Mouse (Mus musculus): ENCODE measurements at regions not wholly inside any gene's neighbourhood (a gene's known extent, or its start where the extent isn't known, plus 50 kb on each side); places are given as distances from the start of the nearest gene placed in this dataset.
"Not testable (repeated sequence)": the region's sequence is repeated elsewhere in the genome, so short reads cannot be mapped to it uniquely, and the experiment has no call there.

- H3K36me3 ChIP-seq (ENCODE audit: control insufficient read depth, insufficient read depth, low read length); H3K9ac ChIP-seq (ENCODE audit: low read depth, low read length); H3K4me3 ChIP-seq (ENCODE audit: low read depth, low read length); H3K27me3 ChIP-seq (ENCODE audit: control insufficient read depth, insufficient read depth, low read depth, low read length); H3K27ac ChIP-seq (ENCODE audit: low read length); H3K9me3 ChIP-seq (replicated peaks; ENCODE audit: control insufficient read depth, low read length, poor library complexity, severe bottlenecking); ATAC-seq; H3K4me1 ChIP-seq (ENCODE audit: control insufficient read depth, insufficient read depth, low read length); H3K4me2 ChIP-seq (ENCODE audit: low read length): not testable (repeated sequence)
- WGBS: 3% methylated on average over 2 of the region's 2 CpGs
Measured at GRCm38 (mm10) chr6:31038445-31038844, 79.6 kb upstream of the Klf14 start.

DNA sequence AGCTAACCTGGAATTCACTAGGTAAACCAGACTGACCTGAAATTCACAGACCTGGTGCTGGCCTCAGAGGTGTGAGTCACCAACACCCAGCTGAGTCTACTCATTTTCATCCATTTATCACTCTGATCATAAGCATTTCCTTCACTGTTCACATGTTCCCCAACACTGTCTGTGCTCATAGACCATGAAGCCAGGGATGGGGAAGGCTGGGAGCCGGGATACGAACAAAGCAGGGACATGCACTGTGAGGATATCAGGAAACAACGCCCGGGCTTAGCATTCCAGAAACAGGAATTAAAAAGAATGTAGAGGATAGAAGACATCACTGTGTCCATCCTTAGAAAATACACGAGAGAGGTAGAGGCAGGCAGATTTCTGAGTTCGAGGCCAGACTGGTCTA, 80.6 kb upstream of the Klf14 start:
- no peaks in the 10 kb centered on the region for H3K9me3 ChIP-seq (replicated peaks; ENCODE audit: control insufficient read depth, low read length, poor library complexity, severe bottlenecking)
- H3K27ac ChIP-seq (ENCODE audit: low read length): no peak overlapping the region
- no peak overlapping the region for H3K9ac ChIP-seq (ENCODE audit: low read depth, low read length)
- H3K27me3 ChIP-seq (ENCODE audit: control insufficient read depth, insufficient read depth, low read depth, low read length): no peaks in the 10 kb centered on the region
- no peak overlapping the region for H3K4me3 ChIP-seq (ENCODE audit: low read depth, low read length)
- no peak for ATAC-seq
- WGBS: 80% methylated on average over 6 of the region's 6 CpGs
- H3K36me3 ChIP-seq (ENCODE audit: control insufficient read depth, insufficient read depth, low read length): no peaks in the 10 kb centered on the region
- H3K4me1 ChIP-seq (ENCODE audit: control insufficient read depth, insufficient read depth, low read length): no peaks in the 10 kb centered on the region
- no peak overlapping the region for H3K4me2 ChIP-seq (ENCODE audit: low read length)

DNA sequence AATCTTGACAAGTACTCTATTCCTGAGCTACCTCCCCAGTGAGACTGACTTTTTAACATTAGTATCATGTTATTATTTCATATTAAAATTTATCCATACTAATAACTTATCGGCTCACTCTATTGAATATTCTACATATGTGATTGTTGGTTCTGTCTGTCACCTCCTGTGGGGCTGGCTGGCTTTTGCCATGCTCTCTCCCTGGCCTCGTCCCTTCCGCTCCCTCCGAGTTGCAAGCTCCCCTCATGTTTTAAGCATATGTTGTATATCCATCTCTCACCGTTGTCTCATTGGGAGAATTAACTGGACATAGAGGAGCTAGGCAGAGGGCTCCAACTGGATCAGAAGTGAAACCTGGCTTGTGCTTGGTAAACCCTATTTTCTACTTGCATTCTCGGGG, 81.9 kb upstream of the Klf14 start:
- 83% methylated on average over 6 of the region's 6 CpGs for WGBS

DNA sequence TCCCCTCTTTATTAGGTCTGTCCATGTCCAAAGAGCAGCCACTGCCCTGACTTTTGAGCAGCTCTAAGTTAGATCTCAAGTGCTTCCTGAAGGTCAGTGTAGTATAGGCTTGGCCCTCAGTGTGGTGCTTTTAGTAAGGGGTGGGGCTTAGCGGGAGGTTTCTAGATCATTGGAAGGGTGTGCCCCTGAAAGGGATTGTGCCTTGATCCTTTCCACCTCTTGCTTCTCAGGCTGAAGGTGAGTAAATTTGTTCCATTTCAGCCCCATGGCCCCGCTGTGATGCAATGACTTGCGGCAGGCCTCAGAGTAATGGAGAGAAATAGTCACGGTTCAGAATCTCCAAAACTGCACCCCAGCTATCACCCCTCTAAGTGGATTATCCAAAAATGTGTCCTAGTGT, 84.5 kb upstream of the Klf14 start:
- Histone ChIP-seq H3K36me3 (ENCODE audit: control insufficient read depth, insufficient read depth, low read length) (no peaks in the 10 kb centered on the region), H3K4me2 (ENCODE audit: low read length) (no peak overlapping the region), H3K9ac (ENCODE audit: low read depth, low read length) (no peak overlapping the region), H3K4me1 (ENCODE audit: control insufficient read depth, insufficient read depth, low read length) (no peaks in the 10 kb centered on the region), H3K9me3 (replicated peaks; ENCODE audit: control insufficient read depth, low read length, poor library complexity, severe bottlenecking) (no peaks in the 10 kb centered on the region), H3K4me3 (ENCODE audit: low read depth, low read length) (no peak overlapping the region), H3K27ac (ENCODE audit: low read length) (no peak overlapping the region), H3K27me3 (ENCODE audit: control insufficient read depth, insufficient read depth, low read depth, low read length) (no peaks in the 10 kb centered on the region)
- ATAC-seq: no peak
- WGBS: 91% methylated on average over 4 of the region's 4 CpGs

More for the DNA sequence above, 81.9 kb upstream of the Klf14 start:
- no peaks in the 10 kb centered on the region for H3K4me1 ChIP-seq (ENCODE audit: control insufficient read depth, insufficient read depth, low read length)
- no peak for ATAC-seq
- no peaks in the 10 kb centered on the region for H3K27me3 ChIP-seq (ENCODE audit: control insufficient read depth, insufficient read depth, low read depth, low read length)
- no peaks in the 10 kb centered on the region for H3K36me3 ChIP-seq (ENCODE audit: control insufficient read depth, insufficient read depth, low read length)
- H3K4me2 ChIP-seq (ENCODE audit: low read length): no peak overlapping the region
- no peak overlapping the region for H3K9ac ChIP-seq (ENCODE audit: low read depth, low read length)
- H3K27ac ChIP-seq (ENCODE audit: low read length): no peak overlapping the region
- no peaks in the 10 kb centered on the region for H3K9me3 ChIP-seq (replicated peaks; ENCODE audit: control insufficient read depth, low read length, poor library complexity, severe bottlenecking)
- H3K4me3 ChIP-seq (ENCODE audit: low read depth, low read length): no peak overlapping the region

DNA sequence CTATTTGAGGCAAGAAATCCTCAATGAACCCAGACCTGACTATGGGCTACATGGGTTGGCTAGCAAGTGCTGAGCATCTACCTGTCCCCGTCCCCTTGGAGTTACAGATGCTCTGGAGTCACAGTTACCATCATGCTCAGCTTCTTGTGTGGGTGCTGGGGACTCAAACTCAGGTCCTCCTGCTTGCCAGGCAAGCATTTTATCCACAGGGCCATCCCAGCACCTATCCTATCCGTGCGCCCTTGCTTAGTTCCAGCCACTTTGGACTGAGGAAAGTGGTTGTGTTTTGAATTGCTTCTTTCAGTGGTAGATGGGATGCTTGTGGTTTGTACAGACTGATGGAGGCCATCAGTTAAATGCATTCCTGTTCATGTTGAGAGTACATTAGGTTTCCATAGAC, 85.0 kb upstream of the Klf14 start:
- H3K9me3 ChIP-seq (replicated peaks; ENCODE audit: control insufficient read depth, low read length, poor library complexity, severe bottlenecking): no peaks in the 10 kb centered on the region
- no peak overlapping the region for H3K4me3 ChIP-seq (ENCODE audit: low read depth, low read length)
- no peak overlapping the region for H3K27ac ChIP-seq (ENCODE audit: low read length)
- H3K36me3 ChIP-seq (ENCODE audit: control insufficient read depth, insufficient read depth, low read length): no peaks in the 10 kb centered on the region
- WGBS: 93% methylated on average over 3 of the region's 3 CpGs
- no peaks in the 10 kb centered on the region for H3K4me1 ChIP-seq (ENCODE audit: control insufficient read depth, insufficient read depth, low read length)
- no peak for ATAC-seq
- H3K27me3 ChIP-seq (ENCODE audit: control insufficient read depth, insufficient read depth, low read depth, low read length): no peaks in the 10 kb centered on the region
- no peak overlapping the region for H3K9ac ChIP-seq (ENCODE audit: low read depth, low read length)
- H3K4me2 ChIP-seq (ENCODE audit: low read length): no peak overlapping the region

- H3K4me2 ChIP-seq (ENCODE audit: low read length): no peak overlapping the region
- no peak for ATAC-seq
- 59% methylated on average over 3 of the region's 3 CpGs for WGBS
- H3K9ac ChIP-seq (ENCODE audit: low read depth, low read length): no peak overlapping the region
- no peaks in the 10 kb centered on the region for H3K36me3 ChIP-seq (ENCODE audit: control insufficient read depth, insufficient read depth, low read length)
- H3K9me3 ChIP-seq (replicated peaks; ENCODE audit: control insufficient read depth, low read length, poor library complexity, severe bottlenecking): no peaks in the 10 kb centered on the region
- H3K4me1 ChIP-seq (ENCODE audit: control insufficient read depth, insufficient read depth, low read length): no peaks in the 10 kb centered on the region
- no peaks in the 10 kb centered on the region for H3K27me3 ChIP-seq (ENCODE audit: control insufficient read depth, insufficient read depth, low read depth, low read length)
- H3K27ac ChIP-seq (ENCODE audit: low read length): no peak overlapping the region
- H3K4me3 ChIP-seq (ENCODE audit: low read depth, low read length): no peak overlapping the region
Measured at GRCm38 (mm10) chr6:31046197-31046596, 87.3 kb upstream of the Klf14 start.

DNA sequence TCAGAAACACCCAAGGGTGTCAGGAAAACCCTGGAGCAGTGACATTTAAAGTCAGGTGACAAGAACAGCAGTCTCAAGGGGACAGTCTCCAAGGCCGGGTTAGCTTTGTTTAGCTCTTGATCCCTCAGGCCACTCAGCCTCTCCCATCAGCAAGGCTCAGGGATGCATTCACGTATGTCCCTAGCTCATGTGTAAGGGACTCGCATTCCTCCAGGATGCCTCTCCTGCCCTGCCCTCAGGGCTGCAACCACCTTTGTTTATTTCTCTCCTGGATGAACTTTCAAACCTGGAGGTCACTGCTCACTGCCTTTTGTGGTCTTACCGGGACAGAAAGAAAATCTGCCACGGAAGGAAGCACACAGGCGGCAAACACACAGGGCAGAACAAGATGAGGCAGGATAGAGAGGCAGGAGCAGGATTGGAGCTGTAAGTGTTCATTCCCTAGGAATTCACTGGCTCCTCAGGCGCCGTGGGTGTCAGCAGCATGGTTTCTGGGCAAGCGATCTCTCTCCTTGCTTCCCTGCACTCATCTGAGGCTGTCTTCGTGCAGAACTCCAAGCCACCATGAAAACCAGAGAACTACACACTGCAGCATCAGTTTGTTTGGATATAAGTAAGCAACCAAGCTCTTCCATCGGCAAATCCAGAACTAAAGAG, 90.2 kb upstream of the Klf14 start:
- Histone ChIP-seq H3K27me3 (ENCODE audit: control insufficient read depth, insufficient read depth, low read depth, low read length) (no peaks in the 10 kb centered on the region), H3K27ac (ENCODE audit: low read length) (no peak overlapping the region), H3K4me3 (ENCODE audit: low read depth, low read length) (no peak overlapping the region), H3K36me3 (ENCODE audit: control insufficient read depth, insufficient read depth, low read length) (no peaks in the 10 kb centered on the region), H3K4me1 (ENCODE audit: control insufficient read depth, insufficient read depth, low read length) (no peaks in the 10 kb centered on the region), H3K4me2 (ENCODE audit: low read length) (no peak overlapping the region), H3K9me3 (replicated peaks; ENCODE audit: control insufficient read depth, low read length, poor library complexity, severe bottlenecking) (no peaks in the 10 kb centered on the region), H3K9ac (ENCODE audit: low read depth, low read length) (no peak overlapping the region)
- 71% methylated on average over 11 of the region's 11 CpGs for WGBS
- ATAC-seq: no peak

GRCm38 (mm10) chr6:31050831-31051230, 92.0 kb upstream of the Klf14 start:
- H3K27me3 ChIP-seq (ENCODE audit: control insufficient read depth, insufficient read depth, low read depth, low read length): no peaks in the 10 kb centered on the region
- ATAC-seq: no peak
- no peak overlapping the region for H3K27ac ChIP-seq (ENCODE audit: low read length)
- H3K36me3 ChIP-seq (ENCODE audit: control insufficient read depth, insufficient read depth, low read length): no peaks in the 10 kb centered on the region
- no peaks in the 10 kb centered on the region for H3K9me3 ChIP-seq (replicated peaks; ENCODE audit: control insufficient read depth, low read length, poor library complexity, severe bottlenecking)
- no peak overlapping the region for H3K4me2 ChIP-seq (ENCODE audit: low read length)
- no peak overlapping the region for H3K9ac ChIP-seq (ENCODE audit: low read depth, low read length)
- 69% methylated on average over 5 of the region's 5 CpGs for WGBS
- no peaks in the 10 kb centered on the region for H3K4me1 ChIP-seq (ENCODE audit: control insufficient read depth, insufficient read depth, low read length)
- no peak overlapping the region for H3K4me3 ChIP-seq (ENCODE audit: low read depth, low read length)

DNA sequence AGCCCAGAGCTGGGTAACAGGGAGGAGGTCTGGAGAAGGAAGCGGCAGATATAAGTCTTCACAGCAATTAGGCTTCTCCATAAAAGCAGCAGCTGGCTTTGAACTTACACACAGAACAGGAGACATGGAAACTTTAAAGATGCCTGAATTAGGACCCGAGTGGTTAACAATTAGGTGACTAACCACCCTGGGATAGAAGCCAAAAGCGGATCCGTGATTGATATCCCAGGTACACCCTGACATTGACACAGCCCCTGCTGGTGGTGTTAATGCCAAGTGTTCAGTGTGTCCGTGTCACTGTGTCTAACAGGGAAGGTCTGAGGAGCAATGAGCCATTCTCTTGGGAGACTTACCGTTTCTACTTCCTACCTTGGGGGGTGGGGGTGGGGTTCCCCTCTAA, 92.9 kb upstream of the Klf14 start:
- Histone ChIP-seq H3K4me1 (ENCODE audit: control insufficient read depth, insufficient read depth, low read length) (0 out of 2 replicates have a peak, but pooled peaks cover 2% of the 10 kb centered on the region), H3K4me2 (ENCODE audit: low read length) (no peak overlapping the region), H3K27ac (ENCODE audit: low read length) (no peak overlapping the region), H3K36me3 (ENCODE audit: control insufficient read depth, insufficient read depth, low read length) (no peaks in the 10 kb centered on the region), H3K4me3 (ENCODE audit: low read depth, low read length) (no peak overlapping the region), H3K9ac (ENCODE audit: low read depth, low read length) (no peak overlapping the region), H3K9me3 (replicated peaks; ENCODE audit: control insufficient read depth, low read length, poor library complexity, severe bottlenecking) (no peaks in the 10 kb centered on the region), H3K27me3 (ENCODE audit: control insufficient read depth, insufficient read depth, low read depth, low read length) (no peaks in the 10 kb centered on the region)
- ATAC-seq: no peak
- WGBS: 77% methylated on average over 6 of the region's 6 CpGs

Data from midbrain, embryonic 16.5 days (tissue).